Mouse (Mus musculus) E14TG2a.4 (cell line): ENCODE measurements around the gene Rcan1.

Experiments used
- CTCF ChIP-seq: conservative IDR thresholded peaks from 2 replicates; pipeline ENCODE4 v1.5.1; 2014; ENCODE audit warnings: low read length
- POU5F1 ChIP-seq: IDR thresholded peaks from 2 replicates; pipeline ENCODE4 v1.6.1; 2014; ENCODE audit warnings: low read length, borderline replicate concordance

DNA sequence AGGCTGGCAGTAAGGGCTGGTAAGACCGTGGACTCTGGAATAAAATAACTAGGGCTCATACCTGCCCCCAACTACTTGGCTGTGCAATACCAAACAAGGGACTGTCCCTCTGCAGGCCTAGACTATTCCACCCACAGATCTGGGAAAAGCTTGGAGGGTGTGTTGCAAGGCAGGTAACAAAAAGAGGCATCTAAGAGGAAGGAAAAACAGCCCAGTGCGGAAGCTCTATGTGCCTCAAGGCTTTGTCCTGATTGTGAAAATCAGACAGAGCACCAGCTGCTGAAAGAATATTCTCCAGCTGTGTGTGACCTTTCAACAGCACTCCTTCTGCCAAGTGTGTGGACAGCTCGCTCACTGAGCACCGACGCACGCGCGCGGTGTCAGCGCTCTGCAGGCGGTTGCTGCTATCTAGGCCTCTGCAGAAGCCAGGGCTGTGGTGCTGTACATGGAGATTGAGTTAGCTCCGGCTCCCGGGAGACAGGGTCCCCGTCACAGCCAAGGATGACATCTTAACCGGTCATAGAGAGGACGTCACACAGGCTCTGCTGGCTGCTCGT, 19.1 kb downstream of the Rcan1 start:
- TF ChIP-seq CTCF (no peak), POU5F1 (no peak)
